Mouse (Mus musculus): ENCODE measurements around the gene Rwdd3.

DNA sequence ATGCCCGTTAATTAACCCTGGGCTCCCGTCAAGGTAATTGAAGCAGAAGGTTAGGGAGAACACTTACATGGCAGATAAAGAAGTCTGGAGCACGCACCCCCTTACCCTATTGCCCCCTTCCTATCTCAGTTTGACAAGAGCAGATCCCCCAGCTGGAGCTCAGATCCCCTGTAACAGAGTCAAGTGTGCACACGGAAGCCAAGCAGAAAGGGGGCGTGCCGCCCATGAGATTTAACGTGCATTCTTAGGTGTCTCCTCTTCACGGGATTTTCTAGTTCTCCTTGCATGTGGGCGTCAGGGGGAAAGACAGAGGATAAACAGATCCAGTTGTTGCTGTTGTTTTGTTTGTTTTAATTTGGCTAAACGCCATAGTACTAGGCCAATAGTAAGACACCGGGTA, 37.6 kb downstream of the Rwdd3 start:
- TF ChIP-seq POLR2A (IDR thresholded peaks at IDR 0.05; ENCODE audit: insufficient read length, low read depth), result no peak
- TF ChIP-seq POLR2AphosphoS2 (IDR thresholded peaks at IDR 0.05; ENCODE audit: insufficient read length, low read depth), result no peak
- TF ChIP-seq TCF3 (IDR thresholded peaks at IDR 0.05; ENCODE audit: insufficient read length, low read depth), result no peak
- TF ChIP-seq MAX (IDR thresholded peaks at IDR 0.05; ENCODE audit: low read depth), result no peak
- no peak for TF ChIP-seq USF1 (IDR thresholded peaks at IDR 0.05; ENCODE audit: low read depth)
- no peak for TF ChIP-seq E2F4 (IDR thresholded peaks at IDR 0.05; ENCODE audit: insufficient read depth)
- TF ChIP-seq CEBPB (IDR thresholded peaks at IDR 0.05; ENCODE audit: insufficient read depth, poor library complexity, severe bottlenecking), result no peak
- no peak for TF ChIP-seq MYOD1 (IDR thresholded peaks at IDR 0.05; ENCODE audit: control insufficient read depth in 1 of 3, insufficient read length in 2 of 3, low read depth in 2 of 3)
- no peak for TF ChIP-seq SRF (IDR thresholded peaks at IDR 0.05; ENCODE audit: control insufficient read depth, insufficient read length, low read depth)
- TF ChIP-seq TCF12 (IDR thresholded peaks at IDR 0.05; ENCODE audit: insufficient read depth, poor library complexity, severe bottlenecking), result no peak
- no peak for TF ChIP-seq MYOG (IDR thresholded peaks at IDR 0.05; ENCODE audit: control insufficient read depth in 1 of 3, insufficient read depth in 1 of 3, insufficient read length in 2 of 3, low read depth in 2 of 3)
- no peak for TF ChIP-seq REST (IDR thresholded peaks at IDR 0.05; ENCODE audit: insufficient read depth, insufficient read length)
